In genomic region chr4:149744119-149744518, GRCm38 (mm10) we compare ENCODE assay signal across 24 mouse cellular contexts.
"Had no signal": no experiment of that assay in that cellular context is flagged by ENCODE, and none has a peak within 500 bp of the region (broad histone marks: within the 10 kb centered on the region; RNA-seq: fewer than 3 reads in every experiment).

No protein-coding gene starts in this region.

- H3K4me3 ChIP-seq: heart, adult 2 months; heart, embryonic 13.5 days; heart, embryonic 15.5 days; hindbrain, embryonic 13.5 days; hindbrain, embryonic 15.5 days; limb, embryonic 13.5 days; limb, embryonic 15.5 days; liver, embryonic 12.5 days had no signal

- H3K4me2 ChIP-seq: heart, embryonic 11.5 days; heart, embryonic 13.5 days; heart, embryonic 15.5 days; hindbrain, embryonic 13.5 days; hindbrain, embryonic 15.5 days; limb, embryonic 13.5 days; limb, embryonic 15.5 days; liver, embryonic 12.5 days had no signal

- H3K4me1 ChIP-seq: heart, embryonic 13.5 days; heart, embryonic 15.5 days; hindbrain, embryonic 13.5 days; hindbrain, embryonic 15.5 days; limb, embryonic 13.5 days; limb, embryonic 15.5 days; liver, embryonic 12.5 days had no signal

- H3K27me3 ChIP-seq: heart, embryonic 13.5 days; heart, embryonic 15.5 days; hindbrain, embryonic 13.5 days; hindbrain, embryonic 15.5 days; limb, embryonic 13.5 days; limb, embryonic 15.5 days; liver, embryonic 12.5 days had no signal

- DNase-seq: gastrocnemius, postnatal 14 days; gastrocnemius, postnatal 36 days; heart, adult 11 months; heart, adult 2 months; heart, postnatal 14 days; heart, postnatal 36 days; kidney, adult 11 months; kidney, postnatal 14 days; kidney, postnatal 36 days; layer of hippocampus, adult 9-11 months; layer of hippocampus, postnatal 36 days; left cerebral cortex, postnatal 4 days had no signal

- ATAC-seq: hindbrain, postnatal 0 days; intestine, embryonic 16.5 days; liver, embryonic 12.5 days had no signal

- H3K27ac ChIP-seq: heart, adult 2 months; heart, embryonic 13.5 days; heart, embryonic 15.5 days; hindbrain, embryonic 13.5 days; hindbrain, embryonic 15.5 days; hindbrain, postnatal 0 days; kidney, postnatal 0 days; limb, embryonic 13.5 days; limb, embryonic 15.5 days; liver, embryonic 12.5 days; liver, embryonic 14.5 days had no signal

- H3K9ac ChIP-seq: heart, embryonic 13.5 days; heart, embryonic 15.5 days; hindbrain, embryonic 13.5 days; hindbrain, embryonic 15.5 days; limb, embryonic 15.5 days; liver, embryonic 12.5 days; liver, embryonic 14.5 days had no signal

- H3K9me3 ChIP-seq: heart, embryonic 13.5 days; heart, embryonic 15.5 days; hindbrain, embryonic 13.5 days; hindbrain, embryonic 15.5 days; limb, embryonic 13.5 days; limb, embryonic 15.5 days; liver, embryonic 12.5 days had no signal
